8 mouse cellular contexts compared by ENCODE assay signal in genomic region chr5:8056141-8057017, GRCm38 (mm10). TPM values are rescaled to one million over a fixed set of nuclear protein-coding genes. Genes with fewer than 3 reads are reported as not detected.
DNase-seq lines count a peak whose midpoint lies in the region; ATAC-seq and TF ChIP-seq lines count a peak whose summit lies in the region.

No protein-coding gene starts in this region.

- peak overlapping the region; percentile 62 for H3K4me2 ChIP-seq in forebrain, embryonic 14.5 days (ENCODE audit: low read length)
- peak overlapping the region; percentile 83 for H3K4me2 ChIP-seq in lung, embryonic 14.5 days

- peak; percentile 96 for ATAC-seq in cerebellum, adult (ENCODE audit: insufficient number of reproducible peaks, low FRiP score, low TSS enrichment)
- ATAC-seq in forebrain, embryonic 14.5 days: peak; percentile 98
- ATAC-seq in lung, embryonic 14.5 days (ENCODE audit: insufficient read depth): peak; percentile 99
- peak; percentile 91 for ATAC-seq in neutrophil, adult 5-6 weeks (ENCODE audit: extremely low read depth, insufficient number of reproducible peaks, low FRiP score, poor library complexity, severe bottlenecking)

- TF ChIP-seq CTCF in lung, embryonic 14.5 days (IDR thresholded peaks at IDR 0.05; ENCODE audit: low read depth): peak; percentile 30; the same call in 1 of the 2 replicates

- peak overlapping the region; percentile 78 for H3K4me3 ChIP-seq in forebrain, embryonic 14.5 days (ENCODE audit: low read depth, low read length)
- H3K4me3 ChIP-seq in lung, embryonic 14.5 days (ENCODE audit: low read depth, low read length): peak overlapping the region; percentile 80

- peaks cover 5% of the 10 kb centered on the region; the same call in 1 of the 2 replicates for H3K36me3 ChIP-seq in forebrain, embryonic 14.5 days (ENCODE audit: control insufficient read depth, insufficient read depth, low read length)
- peaks cover 21% of the 10 kb centered on the region; the same call in 1 of the 2 replicates for H3K36me3 ChIP-seq in lung, embryonic 14.5 days (ENCODE audit: insufficient read depth)

- peak overlapping the region; percentile 85 for H3K9ac ChIP-seq in forebrain, embryonic 14.5 days (ENCODE audit: low read length)
- H3K9ac ChIP-seq in lung, embryonic 14.5 days: peak overlapping the region; percentile 86

- no peaks in the 10 kb centered on the region for H3K27me3 ChIP-seq in forebrain, embryonic 14.5 days (replicated peaks; ENCODE audit: control insufficient read depth, insufficient read depth, low read length)
- H3K27me3 ChIP-seq in lung, embryonic 14.5 days (ENCODE audit: insufficient read depth, low read length): no peaks in the 10 kb centered on the region

- H3K9me3 ChIP-seq in forebrain, embryonic 14.5 days (replicated peaks; ENCODE audit: control insufficient read depth, low read length): no peaks in the 10 kb centered on the region
- no peaks in the 10 kb centered on the region for H3K9me3 ChIP-seq in lung, embryonic 14.5 days (ENCODE audit: low read depth, low read length)

- H3K27ac ChIP-seq in forebrain, embryonic 14.5 days (ENCODE audit: low read depth, low read length): peak overlapping the region; percentile 55; the same call in 1 of the 2 replicates
- H3K27ac ChIP-seq in lung, embryonic 14.5 days (ENCODE audit: low read depth): peak overlapping the region; percentile 90

- DNase-seq in ES-CJ7 (ENCODE audit: low read depth, low spot score): peak; percentile 43
- peak; percentile 66 for DNase-seq in forebrain, embryonic 14.5 days (ENCODE audit: low spot score)
- DNase-seq in heart, postnatal 14 days: peak; percentile 86 to 87
- DNase-seq in layer of hippocampus, adult 18-20 months (ENCODE audit: low spot score in 2 of 2): peak; percentile 66 to 83
- peak; percentile 80 for DNase-seq in lung, embryonic 14.5 days
- peak; percentile 76 to 80 for DNase-seq in thymus, adult 18-20 months

- WGBS in forebrain, embryonic 14.5 days: 1% methylated on average over 55 of the region's 60 CpGs
- 1% methylated on average over 54 of the region's 60 CpGs for WGBS in lung, embryonic 14.5 days

- intact Hi-C loops in heart, postnatal 14 days (cut with DNase I): no loop called here

- H3K4me1 ChIP-seq in forebrain, embryonic 14.5 days (ENCODE audit: control insufficient read depth, insufficient read depth, low read length): peaks cover 2% of the 10 kb centered on the region; the same call in 1 of the 2 replicates
- peaks cover 5% of the 10 kb centered on the region for H3K4me1 ChIP-seq in lung, embryonic 14.5 days (ENCODE audit: insufficient read depth)

RNA-seq across cellular contexts. Expression of gene Sri, which starts 10.5 kb away (rescaled TPM):
- polyA plus RNA-seq in forebrain, embryonic 14.5 days (2014; fragmentation: Nextera tagmentation; extraction: Ambion mirVana): 133 and 148 TPM in 2 replicates
- total RNA-seq in heart, postnatal 14 days (2021): 100 to 1,000 TPM; 116 to 119 TPM
- total RNA-seq in layer of hippocampus, adult 18-20 months (2021): 100 to 1,000 TPM in 1 of 2 experiments, 10 to 100 TPM in 1; 99.7 to 100 TPM
- 253 and 268 TPM in 2 replicates for polyA plus RNA-seq in lung, embryonic 14.5 days (2014; fragmentation: Nextera tagmentation; extraction: Ambion mirVana)
- 173 and 186 TPM in 2 replicates for total RNA-seq in neutrophil, adult 5-6 weeks (2017)

Comparison
In these comparisons a context has a peak if more than half of its experiments do, and no peak if none do; other contexts are left out.
1. Peak in every context shown above with its lines: DNase-seq, ATAC-seq, H3K4me3 ChIP-seq and H3K27ac ChIP-seq.